Mouse (Mus musculus): ENCODE measurements around the gene Spem2. TPM values are rescaled to one million over a fixed set of nuclear protein-coding genes. Genes with fewer than 3 reads are reported as not detected.
"Not testable (repeated sequence)": the region's sequence is repeated elsewhere in the genome, so short reads cannot be mapped to it uniquely, and the experiment has no call there.

Gene Spem2
- total RNA-seq (2021), result not detected
- long read RNA-seq, experiment 1, result 0 reads
- long read RNA-seq, experiment 2, result 0 reads

GRCm38 (mm10) chr11:69818365-69818764 is at the start of gene Spem2:
Gene Spem2 (minus strand): TSS chr11:69818465.
- DNase-seq (ENCODE audit: low spot score in 2 of 2), result no peak

GRCm38 (mm10) chr11:69867335-69867734 is 49.1 kb upstream of the Spem2 start:
- DNase-seq (ENCODE audit: low spot score in 2 of 2), result no peak

GRCm38 (mm10) chr11:69865561-69865960 is 47.3 kb upstream of the Spem2 start:
- no peak for DNase-seq (ENCODE audit: low spot score in 2 of 2)

GRCm38 (mm10) chr11:69864138-69864860 is 46.0 kb upstream of the Spem2 start:
- no peak for DNase-seq (ENCODE audit: low spot score in 2 of 2)

GRCm38 (mm10) chr11:69863729-69864128 is 45.5 kb upstream of the Spem2 start:
- not testable (repeated sequence) for DNase-seq (ENCODE audit: low spot score in 2 of 2)

GRCm38 (mm10) chr11:69858113-69858998 is 40.1 kb upstream of the Spem2 start, which contains the start of gene Tnk1:
Gene Tnk1 (minus strand): TSS chr11:69858730.
- DNase-seq (ENCODE audit: low spot score in 2 of 2), result no peak

GRCm38 (mm10) chr11:69855347-69855746 is 37.1 kb upstream of the Spem2 start:
- no peak for DNase-seq (ENCODE audit: low spot score in 2 of 2)

GRCm38 (mm10) chr11:69854680-69855079 is 36.4 kb upstream of the Spem2 start:
- no peak for DNase-seq (ENCODE audit: low spot score in 2 of 2)

- no peak for DNase-seq (ENCODE audit: low spot score in 2 of 2)
Measured at GRCm38 (mm10) chr11:69853994-69854393, 35.7 kb upstream of the Spem2 start.

GRCm38 (mm10) chr11:69850754-69851153 is 32.5 kb upstream of the Spem2 start:
- no peak for DNase-seq (ENCODE audit: low spot score in 2 of 2)

- no peak for DNase-seq (ENCODE audit: low spot score in 2 of 2)
Measured at GRCm38 (mm10) chr11:69849884-69850283, 31.6 kb upstream of the Spem2 start.

GRCm38 (mm10) chr11:69849128-69849527 is 30.9 kb upstream of the Spem2 start:
- no peak for DNase-seq (ENCODE audit: low spot score in 2 of 2)

- DNase-seq (ENCODE audit: low spot score in 2 of 2), result no peak
Measured at GRCm38 (mm10) chr11:69848021-69848420, 29.8 kb upstream of the Spem2 start.

- DNase-seq (ENCODE audit: low spot score in 2 of 2), result no peak
Measured at GRCm38 (mm10) chr11:69846738-69847688, 28.7 kb upstream of the Spem2 start.

GRCm38 (mm10) chr11:69846198-69846680 is 28.0 kb upstream of the Spem2 start, which contains the start of gene Plscr3:
Gene Plscr3 (plus strand): TSS chr11:69846376.
- peak; percentile 84 to 87 for DNase-seq (ENCODE audit: low spot score in 2 of 2)

- DNase-seq (ENCODE audit: low spot score in 2 of 2), result no peak
Measured at GRCm38 (mm10) chr11:69838714-69839104, 20.4 kb upstream of the Spem2 start.

GRCm38 (mm10) chr11:69837952-69838713 is 19.9 kb upstream of the Spem2 start, which contains the start of gene Tmem256:
Gene Tmem256 (plus strand): TSS chr11:69838514.
- peak; percentile 76 to 88 for DNase-seq (ENCODE audit: low spot score in 2 of 2)

- DNase-seq (ENCODE audit: low spot score in 2 of 2), result no peak
Measured at GRCm38 (mm10) chr11:69837604-69837951, 19.3 kb upstream of the Spem2 start, which contains the start of gene Nlgn2. Gene Nlgn2 (minus strand): TSS chr11:69837784.

- no peak for DNase-seq (ENCODE audit: low spot score in 2 of 2)
Measured at GRCm38 (mm10) chr11:69836703-69837576, 18.7 kb upstream of the Spem2 start.
